Mouse (Mus musculus): ENCODE measurements around the gene Syne1. TPM values are rescaled to one million over a fixed set of nuclear protein-coding genes. Genes with fewer than 3 reads are reported as not detected.

Syne1 gene
- polyA plus RNA-seq, 1 experiment from 2014 or later = 2.5 TPM

GRCm38 (mm10) chr10:5488097-5488496 is 63.2 kb downstream of the Syne1 start:
- H3K4me2 ChIP-seq = no peak overlapping the region
- no peaks in the 10 kb centered on the region for H3K4me1 ChIP-seq (replicated peaks)
- DNase-seq = no peak
- no peak overlapping the region for H3K27ac ChIP-seq
- H3K4me3 ChIP-seq (replicated peaks) = no peak overlapping the region
- H3K27me3 ChIP-seq = no peaks in the 10 kb centered on the region
- no peak overlapping the region for H3K9ac ChIP-seq
- H3K9me3 ChIP-seq (replicated peaks) = no peaks in the 10 kb centered on the region
- ATAC-seq (ENCODE audit: low read depth) = no peak
- WGBS (ENCODE audit: insufficient replicate concordance) = 24% methylated on average over 5 of the region's 5 CpGs
- no peaks in the 10 kb centered on the region for H3K36me3 ChIP-seq

- Histone ChIP-seq H3K27me3 (no peaks in the 10 kb centered on the region), H3K27ac (no peak overlapping the region), H3K9ac (no peak overlapping the region), H3K4me2 (no peak overlapping the region), H3K36me3 (no peaks in the 10 kb centered on the region), H3K4me3 (replicated peaks) (no peak overlapping the region), H3K4me1 (replicated peaks) (no peaks in the 10 kb centered on the region), H3K9me3 (replicated peaks) (no peaks in the 10 kb centered on the region)
- WGBS (ENCODE audit: insufficient replicate concordance) = 48% methylated on average over 9 of the region's 9 CpGs
- ATAC-seq (ENCODE audit: low read depth) (no peak), DNase-seq (no peak)
Measured at GRCm38 (mm10) chr10:5480552-5481550, 70.4 kb downstream of the Syne1 start.

- no peaks in the 10 kb centered on the region for H3K36me3 ChIP-seq
- H3K4me1 ChIP-seq (replicated peaks) = no peaks in the 10 kb centered on the region
- no peak overlapping the region for H3K27ac ChIP-seq
- WGBS (ENCODE audit: insufficient replicate concordance) = 37% methylated on average over 6 of the region's 6 CpGs
- no peak for ATAC-seq (ENCODE audit: low read depth)
- no peak for DNase-seq
- no peaks in the 10 kb centered on the region for H3K9me3 ChIP-seq (replicated peaks)
- H3K27me3 ChIP-seq = no peaks in the 10 kb centered on the region
- H3K9ac ChIP-seq = no peak overlapping the region
- no peak overlapping the region for H3K4me2 ChIP-seq
- H3K4me3 ChIP-seq (replicated peaks) = no peak overlapping the region
Measured at GRCm38 (mm10) chr10:5480097-5480496, 71.2 kb downstream of the Syne1 start.

GRCm38 (mm10) chr10:5468638-5469037 is 82.6 kb downstream of the Syne1 start:
- Histone ChIP-seq H3K36me3 (no peaks in the 10 kb centered on the region), H3K9ac (no peak overlapping the region), H3K27me3 (no peaks in the 10 kb centered on the region), H3K4me3 (replicated peaks) (no peak overlapping the region), H3K27ac (no peak overlapping the region), H3K4me2 (no peak overlapping the region), H3K9me3 (replicated peaks) (no peaks in the 10 kb centered on the region), H3K4me1 (replicated peaks) (no peaks in the 10 kb centered on the region)
- WGBS (ENCODE audit: insufficient replicate concordance) = 66% methylated on average over 2 of the region's 2 CpGs
- no peak for DNase-seq
- ATAC-seq (ENCODE audit: low read depth) = no peak

GRCm38 (mm10) chr10:5453830-5454229 is 97.5 kb downstream of the Syne1 start:
- DNase-seq = no peak
- no peak overlapping the region for H3K9ac ChIP-seq
- no peaks in the 10 kb centered on the region for H3K36me3 ChIP-seq
- no peak overlapping the region for H3K4me3 ChIP-seq (replicated peaks)
- no peak overlapping the region for H3K4me2 ChIP-seq
- no peak overlapping the region for H3K27ac ChIP-seq
- ATAC-seq (ENCODE audit: low read depth) = no peak
- no peaks in the 10 kb centered on the region for H3K4me1 ChIP-seq (replicated peaks)
- H3K9me3 ChIP-seq (replicated peaks) = no peaks in the 10 kb centered on the region
- H3K27me3 ChIP-seq = no peaks in the 10 kb centered on the region

- H3K4me3 ChIP-seq (replicated peaks) = no peak overlapping the region
- no peaks in the 10 kb centered on the region for H3K27me3 ChIP-seq
- DNase-seq (no peak), ATAC-seq (ENCODE audit: low read depth) (no peak)
- H3K4me2 ChIP-seq = no peak overlapping the region
- H3K36me3 ChIP-seq = no peaks in the 10 kb centered on the region
- H3K9ac ChIP-seq = no peak overlapping the region
- H3K27ac ChIP-seq = no peak overlapping the region
- H3K4me1 ChIP-seq (replicated peaks) = no peaks in the 10 kb centered on the region
- H3K9me3 ChIP-seq (replicated peaks) = no peaks in the 10 kb centered on the region
- WGBS (ENCODE audit: insufficient replicate concordance) = 51% methylated on average over 2 of the region's 2 CpGs
Measured at GRCm38 (mm10) chr10:5449944-5450343, 101.3 kb downstream of the Syne1 start.

- no peaks in the 10 kb centered on the region for H3K4me1 ChIP-seq (replicated peaks)
- H3K27me3 ChIP-seq = no peaks in the 10 kb centered on the region
- no peak for ATAC-seq (ENCODE audit: low read depth)
- H3K9ac ChIP-seq = no peak overlapping the region
- no peak overlapping the region for H3K27ac ChIP-seq
- no peak for DNase-seq
- no peaks in the 10 kb centered on the region for H3K36me3 ChIP-seq
- WGBS (ENCODE audit: insufficient replicate concordance) = 50% methylated on average over 4 of the region's 4 CpGs
- no peak overlapping the region for H3K4me3 ChIP-seq (replicated peaks)
- no peaks in the 10 kb centered on the region for H3K9me3 ChIP-seq (replicated peaks)
- H3K4me2 ChIP-seq = no peak overlapping the region
Measured at GRCm38 (mm10) chr10:5447950-5448716, 103.1 kb downstream of the Syne1 start.

- Histone ChIP-seq H3K27ac (no peak overlapping the region), H3K27me3 (no peaks in the 10 kb centered on the region), H3K4me2 (no peak overlapping the region), H3K9me3 (replicated peaks) (no peaks in the 10 kb centered on the region), H3K4me1 (replicated peaks) (no peaks in the 10 kb centered on the region), H3K4me3 (replicated peaks) (no peak overlapping the region), H3K36me3 (no peaks in the 10 kb centered on the region), H3K9ac (no peak overlapping the region)
- 79% methylated on average over 3 of the region's 3 CpGs for WGBS (ENCODE audit: insufficient replicate concordance)
- DNase-seq (no peak), ATAC-seq (ENCODE audit: low read depth) (no peak)
Measured at GRCm38 (mm10) chr10:5445313-5445712, 106.0 kb downstream of the Syne1 start.

- Histone ChIP-seq H3K27me3 (no peaks in the 10 kb centered on the region), H3K9me3 (replicated peaks) (no peaks in the 10 kb centered on the region), H3K9ac (no peak overlapping the region), H3K4me3 (replicated peaks) (no peak overlapping the region), H3K36me3 (no peaks in the 10 kb centered on the region), H3K4me2 (no peak overlapping the region), H3K4me1 (replicated peaks) (no peaks in the 10 kb centered on the region), H3K27ac (no peak overlapping the region)
- DNase-seq (no peak), ATAC-seq (ENCODE audit: low read depth) (no peak)
- WGBS (ENCODE audit: insufficient replicate concordance) = 64% methylated on average over 2 of the region's 2 CpGs
Measured at GRCm38 (mm10) chr10:5443020-5443419, 108.3 kb downstream of the Syne1 start.

GRCm38 (mm10) chr10:5439802-5440350 is 111.4 kb downstream of the Syne1 start:
- no peaks in the 10 kb centered on the region for H3K27me3 ChIP-seq
- no peak overlapping the region for H3K4me3 ChIP-seq (replicated peaks)
- DNase-seq (no peak), ATAC-seq (ENCODE audit: low read depth) (no peak)
- H3K4me1 ChIP-seq (replicated peaks) = no peaks in the 10 kb centered on the region
- no peak overlapping the region for H3K4me2 ChIP-seq
- H3K9ac ChIP-seq = no peak overlapping the region
- H3K27ac ChIP-seq = no peak overlapping the region
- no peaks in the 10 kb centered on the region for H3K36me3 ChIP-seq
- no peaks in the 10 kb centered on the region for H3K9me3 ChIP-seq (replicated peaks)
- whole genome bisulfite sequencing (ENCODE audit: insufficient replicate concordance) = 57% methylated on average over 2 of the region's 2 CpGs

GRCm38 (mm10) chr10:5437766-5438165 is 113.5 kb downstream of the Syne1 start:
- Histone ChIP-seq H3K27ac (no peak overlapping the region), H3K9ac (no peak overlapping the region), H3K36me3 (no peaks in the 10 kb centered on the region), H3K9me3 (replicated peaks) (no peaks in the 10 kb centered on the region), H3K4me2 (no peak overlapping the region), H3K27me3 (no peaks in the 10 kb centered on the region), H3K4me1 (replicated peaks) (no peaks in the 10 kb centered on the region), H3K4me3 (replicated peaks) (no peak overlapping the region)
- ATAC-seq (ENCODE audit: low read depth) (no peak), DNase-seq (no peak)
- 56% methylated on average over 2 of the region's 2 CpGs for WGBS (ENCODE audit: insufficient replicate concordance)
